Mouse (Mus musculus) cerebral cortex, adult 2 months (tissue): ENCODE measurements around the gene Gm17467.

Experiments
- WGBS: fragments of 180-500 bp; shearing (Covaris S2); methylation state at CpG from one replicate; pipeline ENCODE4 v1.1.7; 2018; 5-methylcytosine and 5-hydroxymethylcytosine counted together

Gm17467 gene

GRCm38 (mm10) chrX:123704691-123705090, at the start of gene Gm17467:
Gm17467 (minus strand) TSS chrX:123704791.
- WGBS, result no CpG with 5 or more reads among the region's 3 CpGs
